Mouse (Mus musculus): Measurements from ENCODE around the gene Ypel5.

DNA sequence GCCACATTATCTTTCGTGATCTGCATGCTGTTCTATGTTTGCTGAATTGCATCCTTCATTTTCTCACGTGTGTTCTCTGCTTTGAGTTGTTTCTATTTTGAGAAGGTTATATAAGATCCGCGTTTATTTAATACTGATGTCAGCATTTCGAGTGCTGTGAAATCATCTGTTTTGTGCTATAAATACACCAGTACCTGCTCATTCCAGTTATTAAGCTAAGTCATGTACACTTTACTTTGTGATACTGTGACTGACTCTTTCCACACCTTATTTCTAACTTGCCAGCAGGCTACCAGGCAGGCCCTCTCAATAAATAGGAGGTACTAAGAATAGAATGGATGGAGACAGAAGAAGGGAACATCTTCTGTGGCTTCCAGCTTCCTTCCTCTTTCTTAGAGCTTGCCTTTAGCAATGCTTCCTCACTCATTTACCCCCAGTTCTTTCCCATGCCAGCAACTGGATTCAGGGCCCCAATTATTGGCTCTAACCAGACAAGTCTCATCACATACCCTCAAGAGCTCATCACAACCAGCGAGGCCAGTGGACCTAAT lies 48.3 kb upstream of the Ypel5 start:
- no peak for TF ChIP-seq PAX5 (IDR thresholded peaks at IDR 0.05; ENCODE audit: low read length)
- TF ChIP-seq MAZ (IDR thresholded peaks at IDR 0.05; ENCODE audit: low read depth, low read length): no peak
- no peak for TF ChIP-seq CTCF (conservative IDR thresholded peaks at IDR 0.05 in 1 of 2, IDR thresholded peaks at IDR 0.05 in 1 of 2; ENCODE audit: low read depth in 2 of 2, low read length in 2 of 2)
- TF ChIP-seq KAT2A (IDR thresholded peaks at IDR 0.05; ENCODE audit: insufficient replicate concordance, low read length): no peak
- no peak for TF ChIP-seq POLR2A (IDR thresholded peaks at IDR 0.05; ENCODE audit: low read depth, low read length)
- TF ChIP-seq ZNF384 (IDR thresholded peaks at IDR 0.05; ENCODE audit: low read depth, low read length): no peak
